Mouse (Mus musculus) neural tube, embryonic 14.5 days (tissue): ENCODE results near the gene Gdap2. TPM values are rescaled to one million over a fixed set of nuclear protein-coding genes. Genes with fewer than 3 reads are reported as not detected.
A peak's percentile ranks its signal among the peaks of the same experiment; 100 is the strongest.

Experiments used
- ATAC-seq: fragments of 200-750 bp; cut with Nextera tagmentation; 2 replicates; pipeline ENCODE4 v1.8.0; 2017; ENCODE audit warnings: low read depth, mild to moderate bottlenecking, moderate TSS enrichment, moderate library complexity
- H3K27ac ChIP-seq: fragments of 300-500 bp; sonication (generic); 2 replicates; pipeline ENCODE4 v1.5.1; 2014; ENCODE audit warnings: low read depth, mild to moderate bottlenecking, control low read depth, low read length, moderate library complexity, mixed read lengths
- H3K27me3 ChIP-seq: fragments of 300-500 bp; sonication (generic); 2 replicates; pipeline ENCODE4 v1.6.1; 2014; ENCODE audit warnings: low read length; ENCODE audit not compliant: control insufficient read depth, insufficient read depth
- H3K36me3 ChIP-seq: fragments of 300-500 bp; sonication (generic); 2 replicates; pipeline ENCODE4 v1.6.1; 2014; ENCODE audit warnings: low read length, mixed read lengths; ENCODE audit not compliant: control insufficient read depth, insufficient read depth
- H3K4me1 ChIP-seq: fragments of 300-500 bp; sonication (generic); 2 replicates; pipeline ENCODE4 v1.6.1; 2014; ENCODE audit warnings: low read length; ENCODE audit not compliant: control insufficient read depth, insufficient read depth
- H3K4me2 ChIP-seq: fragments of 300-500 bp; sonication (generic); 2 replicates; pipeline ENCODE4 v1.6.1; 2014; ENCODE audit warnings: mild to moderate bottlenecking, low read depth, low read length, control low read depth
- H3K4me3 ChIP-seq: fragments of 300-500 bp; sonication (generic); 2 replicates; pipeline ENCODE4 v1.5.1; 2014; ENCODE audit warnings: low read depth, low read length, control low read depth, mixed read lengths
- H3K9ac ChIP-seq: fragments of 300-500 bp; sonication (generic); replicated peaks from 2 replicates; pipeline ENCODE4 v1.6.1; 2014; ENCODE audit warnings: low read depth, mild to moderate bottlenecking, control low read depth, low read length, mixed read lengths
- H3K9me3 ChIP-seq: fragments of 300-500 bp; sonication (generic); 2 replicates; pipeline ENCODE4 v1.6.1; 2016; ENCODE audit warnings: low read length; ENCODE audit not compliant: control insufficient read depth
- WGBS: fragments of 180-500 bp; shearing (Covaris S2); extraction: QIAGEN DNeasy Blood & Tissue Kit; methylation state at CpG from one replicate; pipeline ENCODE4 v1.1.7; 2014; 5-methylcytosine and 5-hydroxymethylcytosine counted together
- polyA plus RNA-seq: library from polyadenylated mRNA; unstranded; fragments of >200 nt; fragmentation: Nextera tagmentation; extraction: Ambion mirVana; gene quantifications from 2 replicates; pipeline ENCODE4 v1.2.1, GENCODE M21; 2014

Gdap2 gene
- polyA plus RNA-seq, 1 experiment from 2014 or later, result 49.7 TPM

- ATAC-seq, result no peak
- Histone ChIP-seq H3K27me3 (no peaks in the 10 kb centered on the region), H3K4me3 (no peak overlapping the region), H3K4me1 (no peaks in the 10 kb centered on the region), H3K4me2 (no peak overlapping the region), H3K9me3 (no peaks in the 10 kb centered on the region), H3K36me3 (peaks cover 56% of the 10 kb centered on the region), H3K9ac (no peak overlapping the region), H3K27ac (no peak overlapping the region)
- WGBS, result 93% methylated on average over 2 of the region's 2 CpGs
Observed at GRCm38 (mm10) chr3:100176031-100176430, 13.8 kb downstream of the Gdap2 start.

- no peak overlapping the region for H3K4me3 ChIP-seq
- 94% methylated on average over 3 of the region's 3 CpGs for WGBS
- no peak overlapping the region for H3K9ac ChIP-seq
- peaks cover 50% of the 10 kb centered on the region for H3K36me3 ChIP-seq
- no peak overlapping the region for H3K27ac ChIP-seq
- no peaks in the 10 kb centered on the region for H3K4me1 ChIP-seq
- H3K4me2 ChIP-seq, result no peak overlapping the region
- ATAC-seq, result no peak
- H3K27me3 ChIP-seq, result no peaks in the 10 kb centered on the region
- no peaks in the 10 kb centered on the region for H3K9me3 ChIP-seq
Observed at GRCm38 (mm10) chr3:100180471-100180870, 18.3 kb downstream of the Gdap2 start.

GRCm38 (mm10) chr3:100189444-100189843 is 27.3 kb downstream of the Gdap2 start:
- H3K36me3 ChIP-seq, result peaks cover 18% of the 10 kb centered on the region; the same call in 1 of the 2 replicates
- no peak overlapping the region for H3K4me2 ChIP-seq
- H3K27ac ChIP-seq, result no peak overlapping the region
- H3K9ac ChIP-seq, result no peak overlapping the region
- H3K9me3 ChIP-seq, result no peaks in the 10 kb centered on the region
- H3K27me3 ChIP-seq, result no peaks in the 10 kb centered on the region
- H3K4me3 ChIP-seq, result no peak overlapping the region
- ATAC-seq, result peak; percentile 94
- no peaks in the 10 kb centered on the region for H3K4me1 ChIP-seq
- WGBS, result 37% methylated on average over 1 of the region's 1 CpGs

GRCm38 (mm10) chr3:100189861-100190260 is 27.7 kb downstream of the Gdap2 start:
- Histone ChIP-seq H3K36me3 (peaks cover 17% of the 10 kb centered on the region; the same call in 1 of the 2 replicates), H3K27me3 (no peaks in the 10 kb centered on the region), H3K27ac (peak overlapping the region; percentile 55; the same call in 1 of the 2 replicates), H3K4me3 (no peak overlapping the region), H3K4me1 (no peaks in the 10 kb centered on the region), H3K9ac (no peak overlapping the region), H3K9me3 (no peaks in the 10 kb centered on the region), H3K4me2 (no peak overlapping the region)
- WGBS, result 57% methylated on average over 11 of the region's 11 CpGs
- ATAC-seq, result peak; percentile 91

- H3K36me3 ChIP-seq, result peaks cover 22% of the 10 kb centered on the region; the same call in 1 of the 2 replicates
Observed at GRCm38 (mm10) chr3:100194210-100194609, 32.0 kb downstream of the Gdap2 start.

GRCm38 (mm10) chr3:100201554-100201953 is 39.4 kb downstream of the Gdap2 start:
- H3K9ac ChIP-seq, result no peak overlapping the region
- peaks cover 24% of the 10 kb centered on the region for H3K36me3 ChIP-seq
- H3K4me3 ChIP-seq, result no peak overlapping the region
- H3K4me2 ChIP-seq, result no peak overlapping the region
- no peaks in the 10 kb centered on the region for H3K4me1 ChIP-seq
- H3K27ac ChIP-seq, result no peak overlapping the region
- no peaks in the 10 kb centered on the region for H3K27me3 ChIP-seq
- ATAC-seq, result no peak
- WGBS, result 95% methylated on average over 7 of the region's 7 CpGs
- no peaks in the 10 kb centered on the region for H3K9me3 ChIP-seq

More at GRCm38 (mm10) chr3:100194210-100194609, 32.0 kb downstream of the Gdap2 start:
- 45% methylated on average over 5 of the region's 5 CpGs for WGBS
- H3K9me3 ChIP-seq, result no peaks in the 10 kb centered on the region
- no peak for ATAC-seq
- H3K4me3 ChIP-seq, result no peak overlapping the region
- no peak overlapping the region for H3K4me2 ChIP-seq
- H3K27ac ChIP-seq, result no peak overlapping the region
- no peaks in the 10 kb centered on the region for H3K4me1 ChIP-seq
- H3K9ac ChIP-seq, result no peak overlapping the region
- H3K27me3 ChIP-seq, result no peaks in the 10 kb centered on the region

GRCm38 (mm10) chr3:100206973-100207372 is 44.8 kb downstream of the Gdap2 start:
- no peak for ATAC-seq
- peaks cover 15% of the 10 kb centered on the region for H3K36me3 ChIP-seq
- no peak overlapping the region for H3K9ac ChIP-seq
- WGBS, result 67% methylated on average over 1 of the region's 1 CpGs
- H3K4me1 ChIP-seq, result no peaks in the 10 kb centered on the region
- no peak overlapping the region for H3K4me2 ChIP-seq
- no peak overlapping the region for H3K27ac ChIP-seq
- no peaks in the 10 kb centered on the region for H3K27me3 ChIP-seq
- H3K4me3 ChIP-seq, result no peak overlapping the region
- no peaks in the 10 kb centered on the region for H3K9me3 ChIP-seq

- H3K4me3 ChIP-seq, result no peak overlapping the region
- H3K27ac ChIP-seq, result no peak overlapping the region
- no peaks in the 10 kb centered on the region for H3K4me1 ChIP-seq
- no peak overlapping the region for H3K4me2 ChIP-seq
- 96% methylated on average over 5 of the region's 5 CpGs for WGBS
- no peak overlapping the region for H3K9ac ChIP-seq
- H3K36me3 ChIP-seq, result no peaks in the 10 kb centered on the region
- no peak for ATAC-seq
- no peaks in the 10 kb centered on the region for H3K9me3 ChIP-seq
- H3K27me3 ChIP-seq, result no peaks in the 10 kb centered on the region
Observed at GRCm38 (mm10) chr3:100215469-100215868, 53.3 kb downstream of the Gdap2 start.

GRCm38 (mm10) chr3:100225326-100225959 is 63.3 kb downstream of the Gdap2 start:
- no peak for ATAC-seq

More at GRCm38 (mm10) chr3:100225326-100225959, 63.3 kb downstream of the Gdap2 start:
- Histone ChIP-seq H3K4me2 (no peak overlapping the region), H3K4me1 (no peaks in the 10 kb centered on the region), H3K4me3 (no peak overlapping the region), H3K27me3 (no peaks in the 10 kb centered on the region), H3K9ac (no peak overlapping the region), H3K27ac (no peak overlapping the region), H3K9me3 (no peaks in the 10 kb centered on the region), H3K36me3 (no peaks in the 10 kb centered on the region)
- WGBS, result 90% methylated on average over 12 of the region's 12 CpGs
